Mouse (Mus musculus): ENCODE measurements around the gene Tmie.
"Not testable (repeated sequence)": the region's sequence is repeated elsewhere in the genome, so short reads cannot be mapped to it uniquely, and the experiment has no call there.

The Tmie gene

GRCm38 (mm10) chr9:110836112-110836511 is 43.8 kb downstream of the Tmie start:
- no peak for DNase-seq (ENCODE audit: low spot score)

- DNase-seq (ENCODE audit: low spot score) = no peak
Observed at GRCm38 (mm10) chr9:110834961-110835360, 45.0 kb downstream of the Tmie start.

- DNase-seq (ENCODE audit: low spot score) = no peak
Observed at GRCm38 (mm10) chr9:110834411-110834810, 45.5 kb downstream of the Tmie start, which contains the start of gene Prss45. TSS of gene Prss45 (plus strand) at chr9:110834588.

- no peak for DNase-seq (ENCODE audit: low spot score)
Observed at GRCm38 (mm10) chr9:110833021-110833420, 46.9 kb downstream of the Tmie start.

- DNase-seq (ENCODE audit: low spot score) = no peak
Observed at GRCm38 (mm10) chr9:110826390-110826789, 53.5 kb downstream of the Tmie start, which contains the start of gene Prss43. TSS of gene Prss43 (plus strand) at chr9:110826690.

- DNase-seq (ENCODE audit: low spot score) = no peak
Observed at GRCm38 (mm10) chr9:110825832-110826231, 54.1 kb downstream of the Tmie start.

- no peak for DNase-seq (ENCODE audit: low spot score)
Observed at GRCm38 (mm10) chr9:110825426-110825825, 54.5 kb downstream of the Tmie start.

GRCm38 (mm10) chr9:110821436-110821835 is 58.5 kb downstream of the Tmie start:
- no peak for DNase-seq (ENCODE audit: low spot score)

GRCm38 (mm10) chr9:110820546-110820945 is 59.4 kb downstream of the Tmie start:
- not testable (repeated sequence) for DNase-seq (ENCODE audit: low spot score)

All from layer of hippocampus, adult 9-10 months (tissue).